Mouse (Mus musculus) left cerebral cortex, postnatal 14 days (tissue): ENCODE measurements around the gene Slamf7. TPM values are rescaled to one million over a fixed set of nuclear protein-coding genes. Genes with fewer than 3 reads are reported as not detected.
"Not testable (repeated sequence)": the region's sequence is repeated elsewhere in the genome, so short reads cannot be mapped to it uniquely, and the experiment has no call there.

Experiments
- DNase-seq, 2 experiments: peaks; one replicate each; pipeline ENCODE4 v3.0.0; 2021 to 2022; ENCODE audit warnings: low spot score in 2 of 2, mixed read lengths in 1 of 2
- intact Hi-C: fragments of 180-260 bp; cut with DNase I; formaldehyde crosslinking; loops from one replicate; pipeline ENCODE4 v1.15.1; 2025
- long read RNA-seq, 2 experiments: library from polyadenylated mRNA; stranded (forward); transcript quantifications; one replicate each; pipeline ENCODE4 v2.0.0; 2021
- total RNA-seq, 2 experiments: library from RNA; stranded (reverse); gene quantifications; 2 replicates each; pipeline ENCODE4 v1.2.3; 2021

The Slamf7 gene
- total RNA-seq: under 1 TPM in 1 of 2 experiments, not detected in 1; 0.11 TPM
- long read RNA-seq, experiment 1: 0 reads
- long read RNA-seq, experiment 2: 0 reads

DNA sequence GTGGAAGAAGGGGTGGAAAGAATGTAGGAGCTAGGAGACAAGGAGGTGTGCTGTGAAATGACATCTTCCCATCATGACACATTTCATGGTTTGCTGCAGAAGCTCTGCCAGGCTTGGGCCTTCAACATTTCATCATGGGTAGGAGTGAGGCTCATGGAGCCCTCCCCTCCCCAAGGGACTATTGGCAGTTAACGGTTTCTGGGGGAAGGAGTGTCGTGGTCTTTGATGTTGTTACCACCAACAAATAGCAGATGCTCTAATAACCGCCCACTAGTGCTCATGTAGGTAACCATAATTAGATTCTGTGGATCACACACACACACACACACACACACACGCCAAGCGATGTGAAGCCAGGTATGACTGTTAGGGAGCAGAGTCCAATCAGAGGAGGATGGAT lies at the start of gene Slamf7:
Gene Slamf7 (minus strand): TSS at position 302 of the 400 bp plus-strand sequence.
- intact Hi-C loops: no loop called here
- DNase-seq: no peak

GRCm38 (mm10) chr1:171698983-171699382 lies 46.1 kb upstream of the Slamf7 start:
- intact Hi-C loops: no loop called here
- peak; percentile 24 to 27 for DNase-seq

GRCm38 (mm10) chr1:171693918-171694317 lies 41.1 kb upstream of the Slamf7 start:
- no peak for DNase-seq

DNA sequence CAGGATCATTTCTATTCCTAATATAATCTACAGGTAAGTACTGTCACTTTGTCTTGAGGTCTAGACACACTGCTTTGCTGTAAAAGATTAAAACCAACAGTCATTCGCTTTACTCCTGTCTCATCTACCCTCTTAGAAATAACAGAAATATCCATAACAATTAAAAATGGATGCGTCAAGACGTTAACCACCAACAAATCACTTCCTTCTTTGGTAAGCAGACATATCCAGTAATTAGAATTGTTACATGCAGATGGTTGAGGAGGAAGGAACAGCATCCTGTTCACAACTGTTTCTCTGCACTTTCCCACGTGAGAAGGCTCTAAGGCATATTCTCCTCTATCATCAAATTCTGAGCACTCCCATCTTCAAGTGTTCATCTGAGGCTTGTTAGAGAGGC lies 34.5 kb upstream of the Slamf7 start:
- intact Hi-C loops: no loop called here
- DNase-seq: no peak

More at GRCm38 (mm10) chr1:171693918-171694317, 41.1 kb upstream of the Slamf7 start:
- intact Hi-C loops: no loop called here

DNA sequence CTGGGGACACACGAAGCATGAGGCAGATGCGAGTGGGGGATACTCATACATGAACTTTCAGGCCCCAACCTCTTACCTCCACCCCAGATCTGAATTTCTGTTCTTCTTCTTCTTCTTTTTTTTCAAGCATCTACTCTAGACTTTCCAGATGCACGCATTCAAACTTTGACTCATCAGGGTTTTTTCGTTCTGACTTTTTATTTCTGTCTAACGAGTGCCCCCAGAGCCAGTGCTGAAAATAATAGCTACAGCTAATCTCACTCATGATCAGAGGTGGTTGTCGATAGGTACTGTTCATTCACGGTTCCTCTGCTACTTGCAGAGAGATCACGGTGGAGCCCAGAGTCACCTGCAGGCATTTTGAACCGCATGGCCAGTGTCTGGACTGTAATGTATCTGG lies 32.1 kb upstream of the Slamf7 start:
- intact Hi-C loops: no loop called here
- DNase-seq: no peak

GRCm38 (mm10) chr1:171681531-171682299 lies 28.9 kb upstream of the Slamf7 start, which contains the start of gene Cd48:
Gene Cd48 (plus strand): TSS chr1:171682009.
- intact Hi-C loops: no loop called here
- no peak for DNase-seq

GRCm38 (mm10) chr1:171681009-171681408 lies 28.2 kb upstream of the Slamf7 start:
- intact Hi-C loops: no loop called here
- no peak for DNase-seq

GRCm38 (mm10) chr1:171677721-171678120 lies 24.9 kb upstream of the Slamf7 start:
- intact Hi-C loops: no loop called here
- no peak for DNase-seq

- DNase-seq: no peak
- intact Hi-C loops: no loop called here
Measured at GRCm38 (mm10) chr1:171674467-171674866, 21.6 kb upstream of the Slamf7 start.

- intact Hi-C loops: no loop called here
- DNase-seq: peak; percentile 44 to 68
Measured at GRCm38 (mm10) chr1:171672854-171673475, 20.1 kb upstream of the Slamf7 start.

GRCm38 (mm10) chr1:171672451-171672850 lies 19.6 kb upstream of the Slamf7 start:
- peak; percentile 11 to 49 for DNase-seq
- intact Hi-C loops: not testable (repeated sequence)

- DNase-seq: no peak
Measured at GRCm38 (mm10) chr1:171667160-171667559, 14.3 kb upstream of the Slamf7 start.

DNA sequence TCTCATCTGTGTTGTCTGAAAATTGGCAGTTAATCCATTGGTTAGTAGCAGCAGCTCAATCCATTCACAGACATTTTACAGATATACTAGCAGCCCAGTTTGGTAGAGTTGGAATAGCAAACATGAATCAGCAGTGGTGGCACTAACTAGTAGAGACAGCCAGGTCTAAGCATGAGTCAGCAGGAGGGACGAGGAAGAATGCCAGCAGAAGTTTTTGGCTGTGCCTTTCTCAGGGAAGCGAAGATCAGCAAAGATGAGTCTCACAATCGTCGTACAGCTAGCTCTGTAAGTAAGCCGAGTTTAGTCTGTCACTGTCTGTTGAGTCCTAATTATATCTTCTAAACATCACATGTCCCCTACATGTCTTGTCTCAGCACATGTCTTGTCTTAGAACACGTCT lies 13.5 kb upstream of the Slamf7 start:
- peak in 1 of 2 experiments; percentile 42 for DNase-seq
- intact Hi-C loops: no loop called here

More at GRCm38 (mm10) chr1:171667160-171667559, 14.3 kb upstream of the Slamf7 start:
- intact Hi-C loops: no loop called here

- intact Hi-C loops: no loop called here
- no peak for DNase-seq
Measured at GRCm38 (mm10) chr1:171663757-171664156, 10.9 kb upstream of the Slamf7 start.

DNA sequence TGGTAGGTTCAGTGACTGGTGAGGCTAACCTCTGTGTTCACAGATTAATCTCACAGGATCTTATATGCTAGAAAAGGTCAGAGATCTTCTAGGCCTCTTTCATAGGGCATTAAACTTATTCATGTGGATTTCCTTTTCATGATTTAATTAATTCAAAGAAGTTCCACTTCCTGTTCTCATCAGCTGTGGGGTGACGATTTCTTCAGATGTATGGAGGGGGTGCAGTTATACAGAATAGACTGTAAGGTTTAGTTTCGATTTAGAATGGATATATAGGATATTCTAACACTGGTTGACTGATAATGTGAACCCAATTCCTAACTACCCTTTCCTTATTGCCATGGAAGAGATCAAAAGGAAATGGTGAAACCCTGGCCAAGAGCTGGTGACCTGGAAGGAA lies 8.6 kb upstream of the Slamf7 start:
- intact Hi-C loops: no loop called here
- DNase-seq: no peak

GRCm38 (mm10) chr1:171660423-171660822 lies 7.6 kb upstream of the Slamf7 start:
- no peak for DNase-seq
- intact Hi-C loops: no loop called here

GRCm38 (mm10) chr1:171658561-171658991 lies 5.7 kb upstream of the Slamf7 start:
- intact Hi-C loops: loop anchor here (5.0 kb wide), 1 partner anchor 156 kb away; the partner anchor contains the start of gene Alyref2
- DNase-seq: peak; percentile 50 to 56

DNA sequence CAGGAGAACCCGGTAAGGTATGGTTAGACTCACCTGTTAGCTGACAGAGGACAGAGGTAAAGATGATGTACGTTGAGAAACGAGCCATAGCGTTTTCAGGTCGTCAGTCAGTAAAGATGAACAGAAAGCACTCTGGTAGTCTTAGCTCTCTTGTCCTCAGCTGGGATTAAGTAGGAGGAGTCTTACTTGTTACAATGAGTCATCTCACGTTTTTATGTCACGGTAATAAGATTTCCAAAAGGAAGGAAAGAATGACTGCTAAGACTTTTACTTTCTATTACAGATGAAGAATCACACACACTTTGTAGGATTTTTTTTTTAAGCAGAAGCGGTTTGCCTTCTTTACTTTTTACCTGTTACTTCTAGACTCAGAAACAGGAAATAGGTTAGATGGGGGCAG lies 4.0 kb downstream of the Slamf7 start:
- no peak for DNase-seq
- intact Hi-C loops: no loop called here

DNA sequence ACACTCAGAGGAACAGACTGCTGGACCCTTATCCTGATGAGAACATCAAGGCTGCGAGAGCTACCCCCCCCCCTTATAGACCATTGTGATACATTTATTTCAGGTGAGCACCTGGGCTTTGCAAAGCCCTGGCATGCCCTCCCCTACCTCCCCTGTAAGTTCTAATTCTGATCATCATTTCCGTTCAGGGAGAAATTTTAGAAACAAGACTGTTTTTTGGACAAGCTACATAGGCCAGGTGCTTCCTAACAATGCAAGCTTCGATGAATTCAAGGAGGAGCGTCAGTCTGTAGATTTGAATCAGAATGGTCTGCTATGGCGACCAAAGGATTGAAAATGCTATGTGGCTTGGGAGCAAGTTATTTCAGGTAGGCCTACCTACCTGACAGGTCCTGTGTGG lies 5.1 kb downstream of the Slamf7 start:
- intact Hi-C loops: no loop called here

DNA sequence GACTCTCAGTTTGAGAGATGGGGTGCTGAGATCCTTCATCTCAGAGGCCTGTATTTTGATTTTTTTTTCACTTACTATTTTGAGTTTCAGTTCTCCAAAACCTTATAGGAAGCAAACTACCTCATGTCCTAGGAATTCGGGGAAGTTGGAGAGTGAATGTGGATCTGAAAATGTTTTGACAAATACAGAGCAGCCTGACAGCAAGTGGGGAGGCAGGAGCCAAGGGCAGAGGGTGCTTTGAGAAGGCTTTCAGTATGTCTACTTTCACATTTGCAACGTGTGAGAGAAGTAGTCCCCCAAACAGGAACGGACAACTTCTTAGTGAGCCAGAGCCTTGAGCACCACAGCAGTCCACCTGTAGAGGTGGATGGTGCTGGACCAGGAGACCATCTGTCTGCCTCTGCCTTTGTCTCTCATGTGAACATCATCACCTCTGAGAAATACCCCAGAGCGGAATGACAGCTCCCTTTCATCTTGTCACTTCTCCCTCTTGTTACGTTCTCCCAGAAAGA lies 6.3 kb downstream of the Slamf7 start:
- intact Hi-C loops: no loop called here
- DNase-seq: no peak

More for the DNA sequence above, 5.1 kb downstream of the Slamf7 start:
- DNase-seq: no peak
